In the genomic region with DNA sequence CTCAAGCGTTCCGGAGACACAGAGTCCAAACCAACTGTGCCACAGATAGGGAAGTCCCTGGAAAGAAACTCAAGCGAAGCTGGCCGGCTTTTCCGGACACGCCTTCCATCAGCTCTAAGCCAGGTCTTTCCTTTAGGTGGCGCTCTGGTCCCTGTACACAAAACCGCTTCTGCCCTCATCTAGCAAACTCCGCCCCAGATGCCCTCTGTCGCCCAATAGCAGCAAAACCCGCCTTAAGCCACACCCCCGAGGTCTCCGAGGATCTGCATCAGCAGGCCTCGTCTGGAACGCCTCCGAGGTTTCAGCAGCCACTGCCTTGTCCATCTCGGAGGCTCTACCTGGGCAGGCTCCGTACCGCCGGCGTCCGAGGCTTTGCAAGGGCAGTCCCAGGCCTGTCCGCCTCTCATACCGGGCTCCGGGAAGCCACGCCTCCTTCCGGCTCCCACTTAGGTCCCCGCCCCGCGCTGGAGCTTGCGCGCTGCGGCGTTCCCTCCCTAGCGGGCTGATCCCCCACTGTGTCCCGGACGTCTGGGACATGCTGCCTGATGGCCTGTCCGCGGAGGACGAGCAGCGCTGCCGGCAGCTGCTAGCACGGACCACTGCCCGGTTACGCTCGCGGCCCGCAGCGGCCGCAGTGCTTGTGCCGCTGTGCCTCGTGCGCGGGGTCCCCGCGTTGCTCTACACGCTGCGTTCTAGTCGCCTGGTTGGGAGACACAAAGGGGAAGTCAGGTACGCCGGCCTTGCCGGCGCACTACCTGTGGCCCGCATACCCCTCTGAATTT, we compare ENCODE assay signal across 8 mouse cellular contexts. TPM values are rescaled to one million over a fixed set of nuclear protein-coding genes. Genes with fewer than 3 reads are reported as not detected.
DNase-seq lines count a peak whose midpoint lies in the region; ATAC-seq lines count a peak whose summit lies in the region.

A gene (plus strand): TSS at position 462 of the 782 bp plus-strand sequence.
A gene (plus strand): TSS at position 508 of the 782 bp plus-strand sequence.

- ATAC-seq in heart, embryonic 13.5 days (ENCODE audit: extremely low read depth, insufficient number of reproducible peaks, low FRiP score, low TSS enrichment), result peak; percentile 85
- peak; percentile 89 for ATAC-seq in liver, embryonic 12.5 days
- peak; percentile 91 for ATAC-seq in stomach, embryonic 15.5 days (ENCODE audit: insufficient read depth, low FRiP score, low read depth)

- WGBS in heart, embryonic 13.5 days, result under 1% methylated on average over 64 of the region's 64 CpGs
- WGBS in liver, embryonic 12.5 days (ENCODE audit: insufficient replicate concordance), result under 1% methylated on average over 64 of the region's 64 CpGs
- under 1% methylated on average over 64 of the region's 64 CpGs for WGBS in stomach, embryonic 15.5 days

- peak within 1 kb of the TSS; percentile 95 for H3K9ac ChIP-seq in heart, embryonic 13.5 days
- H3K9ac ChIP-seq in liver, embryonic 12.5 days, result peak within 1 kb of the TSS; percentile 92
- H3K9ac ChIP-seq in stomach, embryonic 15.5 days, result peak within 1 kb of the TSS; percentile 73

- H3K4me1 ChIP-seq in brown adipose tissue, adult 24 weeks (ENCODE audit: control insufficient read depth, insufficient read depth, insufficient read length, low read length), result peaks cover 5% of the 10 kb centered on the region
- H3K4me1 ChIP-seq in heart, embryonic 13.5 days, result peaks cover 52% of the 10 kb centered on the region
- H3K4me1 ChIP-seq in liver, embryonic 12.5 days, result peaks cover 29% of the 10 kb centered on the region
- H3K4me1 ChIP-seq in stomach, embryonic 15.5 days, result peaks cover 19% of the 10 kb centered on the region

- DNase-seq in CD4-positive, CD25-positive, alpha-beta regulatory T cell, adult 2 months (ENCODE audit: low read depth, low spot score), result peak; percentile 98
- DNase-seq in fat pad, adult 2 months (ENCODE audit: extremely low read depth, low read depth, low spot score), result peak; percentile 66
- peak; percentile 98 for DNase-seq in kidney, postnatal 10 days
- peak; percentile 96 to 97 for DNase-seq in natural killer cell, adult 2 months (ENCODE audit: low spot score in 2 of 2)

- H3K9me3 ChIP-seq in heart, embryonic 13.5 days, result no peaks in the 10 kb centered on the region
- H3K9me3 ChIP-seq in liver, embryonic 12.5 days (replicated peaks), result no peaks in the 10 kb centered on the region
- H3K9me3 ChIP-seq in stomach, embryonic 15.5 days, result no peaks in the 10 kb centered on the region

- H3K36me3 ChIP-seq in heart, embryonic 13.5 days, result peaks cover 11% of the 10 kb centered on the region
- H3K36me3 ChIP-seq in liver, embryonic 12.5 days, result peaks cover 5% of the 10 kb centered on the region
- no peaks in the 10 kb centered on the region for H3K36me3 ChIP-seq in stomach, embryonic 15.5 days

- H3K27ac ChIP-seq in brown adipose tissue, adult 24 weeks (replicated peaks; ENCODE audit: low read depth, low read length), result peak within 1 kb of the TSS; percentile 89
- H3K27ac ChIP-seq in heart, embryonic 13.5 days (replicated peaks), result peak within 1 kb of the TSS; percentile 98
- H3K27ac ChIP-seq in liver, embryonic 12.5 days, result peak within 1 kb of the TSS; percentile 92
- H3K27ac ChIP-seq in stomach, embryonic 15.5 days, result peak within 1 kb of the TSS; percentile 99

- 0 out of 2 replicates have a peak, but pooled peaks cover 4% of the 10 kb centered on the region for H3K27me3 ChIP-seq in heart, embryonic 13.5 days (replicated peaks)
- H3K27me3 ChIP-seq in liver, embryonic 12.5 days (replicated peaks), result peaks cover 9% of the 10 kb centered on the region; the same call in 1 of the 2 replicates
- no peaks in the 10 kb centered on the region for H3K27me3 ChIP-seq in stomach, embryonic 15.5 days (replicated peaks)

- peak within 1 kb of the TSS; percentile 74 for H3K4me3 ChIP-seq in brown adipose tissue, adult 24 weeks (ENCODE audit: insufficient read depth, low read depth, low read length)
- peak within 1 kb of the TSS; percentile 77 for H3K4me3 ChIP-seq in heart, embryonic 13.5 days
- H3K4me3 ChIP-seq in liver, embryonic 12.5 days, result peak within 1 kb of the TSS; percentile 83
- peak within 1 kb of the TSS; percentile 82 for H3K4me3 ChIP-seq in stomach, embryonic 15.5 days (replicated peaks)

- peak within 1 kb of the TSS; percentile 93 for H3K4me2 ChIP-seq in heart, embryonic 13.5 days
- H3K4me2 ChIP-seq in liver, embryonic 12.5 days, result peak within 1 kb of the TSS; percentile 99
- H3K4me2 ChIP-seq in stomach, embryonic 15.5 days, result peak within 1 kb of the TSS; percentile 84

RNA-seq across cellular contexts. Expression of the first gene that starts in this region (rescaled TPM):
- polyA plus RNA-seq in brown adipose tissue, adult 24 weeks (2012; ENCODE audit: insufficient read depth, insufficient read length, missing spikeins), result 24.5 and 49.5 TPM in 2 replicates
- 51.7 and 60.0 TPM in 2 replicates for polyA plus RNA-seq in heart, embryonic 13.5 days (2015; fragmentation: Nextera tagmentation; extraction: Ambion mirVana)
- polyA plus RNA-seq in liver, embryonic 12.5 days (2016; fragmentation: Nextera tagmentation; extraction: Ambion mirVana), result 18.6 and 21.0 TPM in 2 replicates
- polyA plus RNA-seq in stomach, embryonic 15.5 days (2015; fragmentation: Nextera tagmentation; extraction: Ambion mirVana), result 32.2 and 33.6 TPM in 2 replicates

RNA-seq across cellular contexts. Expression of the second gene that starts in this region (rescaled TPM):
- not detected in 2 replicates for polyA plus RNA-seq in brown adipose tissue, adult 24 weeks (2012; ENCODE audit: insufficient read depth, insufficient read length, missing spikeins)
- 4.1 and 5.4 TPM in 2 replicates for polyA plus RNA-seq in heart, embryonic 13.5 days (2015; fragmentation: Nextera tagmentation; extraction: Ambion mirVana)
- 0.85 and 1.1 TPM in 2 replicates for polyA plus RNA-seq in liver, embryonic 12.5 days (2016; fragmentation: Nextera tagmentation; extraction: Ambion mirVana)
- 3.5 and 3.8 TPM in 2 replicates for polyA plus RNA-seq in stomach, embryonic 15.5 days (2015; fragmentation: Nextera tagmentation; extraction: Ambion mirVana)

Comparison
In these comparisons a context has a peak if more than half of its experiments do, and no peak if none do; other contexts are left out.
1. Peak in every context shown above with its lines: DNase-seq, ATAC-seq, H3K4me3 ChIP-seq and H3K27ac ChIP-seq.